Mouse (Mus musculus): ENCODE measurements around the gene Cacna1s.

GRCm38 (mm10) chr1:136085988-136086685 lies 33.6 kb downstream of the Cacna1s start:
- TF ChIP-seq POLR2A (IDR thresholded peaks at IDR 0.05; ENCODE audit: borderline replicate concordance, control insufficient read depth, low read depth, low read length): no peak
- TF ChIP-seq CTCF (IDR thresholded peaks at IDR 0.05; ENCODE audit: control insufficient read depth, insufficient read depth, low read length): no peak
